Mouse (Mus musculus): ENCODE measurements at regions not wholly inside any gene's neighbourhood (a gene's known extent, or its start where the extent isn't known, plus 50 kb on each side); places are given as distances from the start of the nearest gene placed in this dataset.
"Not testable (repeated sequence)": the region's sequence is repeated elsewhere in the genome, so short reads cannot be mapped to it uniquely, and the experiment has no call there.

DNA sequence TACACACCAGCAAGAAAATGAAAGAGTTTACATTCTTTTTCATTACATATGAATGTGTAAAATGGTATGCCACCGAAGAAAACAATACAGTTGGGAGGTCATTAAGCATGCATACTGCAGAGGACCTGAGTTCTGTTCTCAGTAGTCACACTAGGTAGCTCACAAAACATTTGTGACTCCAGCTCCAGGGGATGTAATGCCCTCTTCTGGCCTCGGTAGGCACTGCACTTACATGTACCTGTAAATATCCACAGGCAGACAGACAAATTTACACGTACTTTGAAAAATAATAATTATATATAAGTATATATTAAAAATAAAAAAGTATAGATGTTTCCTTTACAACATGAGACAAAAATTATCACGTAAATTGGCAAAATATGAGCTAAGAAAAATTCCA, 342.3 kb upstream of the Gm28363 start:
- no peak for DNase-seq (ENCODE audit: low spot score in 2 of 2)

- no peak for DNase-seq (ENCODE audit: low spot score in 2 of 2)
Measured at GRCm38 (mm10) chr1:117356418-117357194, 340.3 kb upstream of the Gm28363 start.

DNA sequence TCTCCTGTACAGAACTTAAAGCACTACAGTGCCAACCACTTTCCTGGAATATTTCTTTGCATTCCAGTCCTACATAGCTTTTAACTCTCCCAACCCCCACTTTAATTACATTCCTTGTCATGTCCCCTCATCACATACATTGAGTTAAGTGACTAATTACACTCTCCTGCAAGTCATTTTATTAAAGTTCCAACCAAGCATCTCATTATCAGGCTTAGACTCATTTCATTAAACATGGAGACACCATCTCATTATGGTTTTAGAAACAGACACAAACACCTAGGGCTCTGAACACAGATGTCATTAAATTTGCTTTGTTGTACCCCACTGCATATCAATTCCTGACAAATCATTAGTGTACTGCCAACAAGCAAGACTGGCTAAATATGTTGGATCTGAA, 332.9 kb upstream of the Gm28363 start:
- no peak for DNase-seq (ENCODE audit: low spot score in 2 of 2)

DNA sequence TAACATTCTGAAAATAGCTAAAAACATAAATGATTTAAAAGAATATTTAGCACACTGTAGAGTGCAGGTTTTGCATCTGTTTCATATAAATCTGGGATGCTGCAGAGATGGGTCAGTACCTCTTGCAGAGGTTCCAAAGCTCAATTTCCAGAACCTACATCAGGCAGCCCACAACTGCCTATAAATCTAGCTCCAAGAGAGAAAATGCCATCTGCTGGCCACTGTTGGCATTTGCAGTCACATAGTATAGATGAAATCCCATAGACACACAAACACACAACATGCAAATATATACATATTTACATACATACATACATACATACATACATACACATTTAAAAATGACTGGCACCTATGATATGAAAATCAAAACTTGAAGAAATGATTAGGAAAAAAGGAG, 284.6 kb upstream of the Gm28363 start:
- DNase-seq (ENCODE audit: low spot score in 2 of 2), result no peak

GRCm38 (mm10) chr1:117457736-117458135, 239.2 kb upstream of the Gm28363 start:
- DNase-seq (ENCODE audit: low spot score in 2 of 2), result no peak

DNA sequence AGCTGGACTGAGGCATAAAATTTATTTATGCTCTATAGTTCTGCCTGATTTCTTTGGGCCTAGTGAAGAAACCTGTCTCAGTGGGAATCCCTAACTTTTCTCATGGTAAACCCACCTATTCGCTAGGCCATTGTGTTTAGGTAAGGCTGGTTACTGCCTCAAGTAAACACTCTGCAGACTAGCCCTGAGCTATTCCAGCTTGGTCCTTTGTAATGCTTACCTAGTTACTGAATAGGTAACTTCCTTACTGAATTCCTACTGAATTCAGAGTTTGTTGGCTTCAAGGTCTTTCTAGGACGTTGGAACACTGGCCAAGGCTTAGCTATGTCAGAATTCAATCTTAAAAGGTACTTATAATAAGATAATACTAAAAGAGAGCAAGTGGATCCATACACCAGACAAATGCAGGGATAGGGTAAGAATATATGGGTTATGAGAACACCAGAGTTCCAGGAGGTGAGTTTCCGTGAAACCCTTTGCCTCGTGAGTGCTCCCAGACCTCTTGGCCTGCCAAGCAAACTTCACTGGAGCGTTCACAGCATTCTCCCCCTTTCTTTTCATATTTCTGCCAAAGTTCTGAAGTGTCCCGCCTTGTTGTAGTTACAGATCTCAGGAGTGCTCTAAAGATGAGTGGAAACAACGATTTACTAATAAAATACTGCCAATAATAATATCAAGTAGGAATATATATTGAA, 238.6 kb upstream of the Gm28363 start:
- not testable (repeated sequence) for DNase-seq (ENCODE audit: low spot score in 2 of 2)

DNA sequence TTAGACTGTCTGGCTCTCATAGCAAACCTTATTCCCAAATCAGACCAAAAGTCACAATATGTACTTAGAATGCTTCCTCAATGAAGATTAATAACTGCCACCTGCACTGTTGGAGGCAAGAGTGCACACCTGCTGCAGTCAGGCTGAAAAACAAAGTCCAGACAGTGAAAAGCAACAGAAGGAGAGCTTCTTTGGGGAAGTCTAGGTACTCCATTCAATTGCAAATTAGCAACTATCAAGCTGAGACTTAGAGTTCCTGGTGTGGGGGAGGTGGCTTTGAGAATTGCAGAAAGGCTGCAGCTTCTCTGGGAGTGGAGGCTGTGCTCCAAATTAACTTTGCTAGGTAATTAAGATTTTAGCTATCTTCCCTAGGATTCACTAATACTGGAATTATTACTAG, 237.8 kb upstream of the Gm28363 start:
- not testable (repeated sequence) for DNase-seq (ENCODE audit: low spot score in 2 of 2)

GRCm38 (mm10) chr1:117490176-117490575, 206.8 kb upstream of the Gm28363 start:
- DNase-seq (ENCODE audit: low spot score in 2 of 2), result no peak

DNA sequence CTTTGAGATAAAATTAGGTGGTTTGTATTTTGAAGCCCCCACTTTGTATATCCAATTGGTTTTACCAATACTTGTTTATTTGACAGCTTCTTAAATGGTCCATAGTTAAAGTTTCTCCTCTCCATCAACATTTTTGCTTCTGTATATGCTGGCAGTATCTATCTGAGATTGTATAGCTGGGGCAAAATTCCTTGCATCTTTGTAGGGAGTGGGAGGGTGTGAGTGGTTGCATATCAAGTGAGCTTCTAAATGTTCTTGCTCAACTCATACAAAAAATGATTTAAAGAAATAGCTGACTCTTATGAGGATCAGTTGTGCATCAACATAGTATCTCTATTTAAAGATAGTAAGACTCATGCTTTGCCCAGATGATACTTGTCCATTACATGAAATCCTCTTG, 199.9 kb upstream of the Gm28363 start:
- DNase-seq (ENCODE audit: low spot score in 2 of 2), result no peak

DNA sequence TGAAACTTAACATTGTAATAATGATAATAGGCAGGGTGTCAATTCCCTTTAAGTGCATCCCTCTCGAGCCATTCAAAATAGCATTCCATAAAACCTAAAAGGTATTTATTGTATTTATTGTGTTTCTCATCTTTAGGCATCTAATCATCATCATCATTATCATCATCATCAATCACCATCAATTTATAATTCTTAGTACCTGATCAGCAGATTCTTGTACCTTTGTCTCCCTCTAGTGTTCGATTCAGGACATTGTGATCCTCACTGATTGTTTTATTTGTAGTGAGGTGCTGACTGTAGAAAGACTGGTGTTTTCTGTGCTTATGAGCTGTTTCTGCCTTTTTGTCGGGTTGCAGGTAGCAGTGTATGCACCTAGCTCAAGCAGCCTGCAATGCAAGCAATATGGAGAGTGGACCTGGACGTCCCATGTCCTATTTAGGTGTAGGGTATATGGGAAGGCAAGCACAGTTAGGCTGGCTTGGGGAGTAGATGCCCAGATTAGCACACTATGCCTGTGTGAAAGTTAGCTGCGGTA, 177.4 kb upstream of the Gm28363 start:
- DNase-seq (ENCODE audit: low spot score in 2 of 2), result peak in 1 of 2 experiments; percentile 4

All from frontal cortex, postnatal 25 days (tissue).